Mouse (Mus musculus): ENCODE measurements around the gene Zfp266. TPM values are rescaled to one million over a fixed set of nuclear protein-coding genes. Genes with fewer than 3 reads are reported as not detected.
A peak's percentile ranks its signal among the peaks of the same experiment; 100 is the strongest.
"Not testable (repeated sequence)": the region's sequence is repeated elsewhere in the genome, so short reads cannot be mapped to it uniquely, and the experiment has no call there.

Gene Zfp266
- 10 to 100 TPM; 31.0 to 34.2 TPM for total RNA-seq (2021)
- long read RNA-seq, experiment 1, partial matches to known transcripts, result 1 of 5 reads
- long read RNA-seq, experiment 1, other reads (novel, unspliced or antisense), result 4 of 5 reads
- long read RNA-seq, experiment 2, full-length matches to known transcripts, result 6 of 18 reads
- long read RNA-seq, experiment 2, partial matches to known transcripts, result 0 of 18 reads
- long read RNA-seq, experiment 2, other reads (novel, unspliced or antisense), result 12 of 18 reads

GRCm38 (mm10) chr9:20521306-20521957 is at the start of gene Zfp266:
Zfp266 (minus strand) TSS chr9:20521417.
- peak; percentile 90 to 93 for DNase-seq (ENCODE audit: low spot score in 2 of 2)

GRCm38 (mm10) chr9:20565326-20566030 is 44.3 kb upstream of the Zfp266 start:
- DNase-seq (ENCODE audit: low spot score in 2 of 2), result not testable (repeated sequence)

GRCm38 (mm10) chr9:20562177-20562576 is 41.0 kb upstream of the Zfp266 start:
- DNase-seq (ENCODE audit: low spot score in 2 of 2), result no peak

GRCm38 (mm10) chr9:20552698-20553097 is 31.5 kb upstream of the Zfp266 start:
- DNase-seq (ENCODE audit: low spot score in 2 of 2), result no peak

- no peak for DNase-seq (ENCODE audit: low spot score in 2 of 2)
Observed at GRCm38 (mm10) chr9:20551781-20552275, 30.6 kb upstream of the Zfp266 start.

GRCm38 (mm10) chr9:20545151-20545550 is 23.9 kb upstream of the Zfp266 start:
- no peak for DNase-seq (ENCODE audit: low spot score in 2 of 2)

GRCm38 (mm10) chr9:20544070-20544821 is 23.0 kb upstream of the Zfp266 start:
- DNase-seq (ENCODE audit: low spot score in 2 of 2), result peak; percentile 76 to 79

- DNase-seq (ENCODE audit: low spot score in 2 of 2), result no peak
Observed at GRCm38 (mm10) chr9:20543496-20543895, 22.3 kb upstream of the Zfp266 start.

- no peak for DNase-seq (ENCODE audit: low spot score in 2 of 2)
Observed at GRCm38 (mm10) chr9:20536598-20536997, 15.4 kb upstream of the Zfp266 start.

GRCm38 (mm10) chr9:20534326-20534926 is 13.2 kb upstream of the Zfp266 start:
- no peak for DNase-seq (ENCODE audit: low spot score in 2 of 2)

GRCm38 (mm10) chr9:20520531-20521210 is 546 bp downstream of the Zfp266 start:
- DNase-seq (ENCODE audit: low spot score in 2 of 2), result no peak

GRCm38 (mm10) chr9:20519949-20520348 is 1.3 kb downstream of the Zfp266 start:
- DNase-seq (ENCODE audit: low spot score in 2 of 2), result no peak

- DNase-seq (ENCODE audit: low spot score in 2 of 2), result no peak
Observed at GRCm38 (mm10) chr9:20518708-20519107, 2.5 kb downstream of the Zfp266 start.

- no peak for DNase-seq (ENCODE audit: low spot score in 2 of 2)
Observed at GRCm38 (mm10) chr9:20517727-20518126, 3.5 kb downstream of the Zfp266 start.

- DNase-seq (ENCODE audit: low spot score in 2 of 2), result no peak
Observed at GRCm38 (mm10) chr9:20514016-20514415, 7.2 kb downstream of the Zfp266 start.

GRCm38 (mm10) chr9:20512714-20513113 is 8.5 kb downstream of the Zfp266 start:
- no peak for DNase-seq (ENCODE audit: low spot score in 2 of 2)

- DNase-seq (ENCODE audit: low spot score in 2 of 2), result no peak
Observed at GRCm38 (mm10) chr9:20511645-20512044, 9.6 kb downstream of the Zfp266 start.

GRCm38 (mm10) chr9:20510346-20510745 is 10.9 kb downstream of the Zfp266 start:
- no peak for DNase-seq (ENCODE audit: low spot score in 2 of 2)

GRCm38 (mm10) chr9:20509676-20510075 is 11.5 kb downstream of the Zfp266 start:
- no peak for DNase-seq (ENCODE audit: low spot score in 2 of 2)

GRCm38 (mm10) chr9:20504801-20505200 is 16.4 kb downstream of the Zfp266 start:
- no peak for DNase-seq (ENCODE audit: low spot score in 2 of 2)
